Mouse (Mus musculus): ENCODE measurements around the gene Zkscan17. TPM values are rescaled to one million over a fixed set of nuclear protein-coding genes. Genes with fewer than 3 reads are reported as not detected.
A peak's percentile ranks its signal among the peaks of the same experiment; 100 is the strongest.

The Zkscan17 gene
- total RNA-seq, 2 experiments from 2014 or later, result 8.8 to 9.5 TPM

DNA sequence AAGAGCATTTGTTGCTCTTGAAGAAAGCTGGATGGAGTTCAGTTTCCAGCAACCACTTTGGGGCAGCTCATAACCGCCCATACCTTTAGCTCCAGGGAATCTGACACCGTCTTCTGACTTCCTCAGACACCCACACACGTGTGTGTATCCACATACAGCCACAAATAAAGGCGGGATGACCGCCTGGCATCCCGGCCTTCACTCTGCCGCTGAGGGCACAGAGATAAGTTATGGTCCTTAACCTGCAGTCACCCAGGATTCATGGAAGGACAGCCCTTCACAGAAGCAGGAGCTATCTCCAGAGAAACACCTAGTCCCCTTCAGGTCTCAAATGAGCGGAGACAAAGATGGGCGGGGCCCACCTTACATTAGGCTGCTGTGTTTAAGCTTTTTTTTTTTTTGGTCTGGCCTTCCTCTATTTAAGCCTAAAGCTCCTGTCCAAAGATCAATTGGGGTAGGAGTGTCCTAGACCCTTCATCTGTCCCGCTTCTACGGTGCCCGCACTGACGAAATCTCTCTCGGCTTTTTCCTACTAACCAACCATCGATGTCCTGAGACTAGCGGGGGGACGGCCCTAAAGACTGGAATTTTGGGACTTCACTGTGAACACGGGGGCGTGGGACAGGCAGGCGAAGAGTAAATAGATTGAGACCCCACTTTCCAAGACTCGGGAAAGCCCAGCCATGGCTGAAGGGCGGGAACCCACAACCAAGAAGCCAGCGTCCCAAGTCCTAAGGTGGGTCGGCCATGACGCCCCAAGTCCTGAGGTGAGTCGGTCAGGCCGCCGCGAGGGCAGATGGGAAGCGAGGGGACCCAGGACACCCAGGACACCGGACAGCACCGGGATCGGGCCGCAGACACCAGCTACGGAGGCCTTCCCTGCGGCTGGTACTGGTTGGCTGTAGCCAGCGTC, 54.9 kb downstream of the Zkscan17 start:
- intact Hi-C loops (cut with DNase I), result no loop called here

DNA sequence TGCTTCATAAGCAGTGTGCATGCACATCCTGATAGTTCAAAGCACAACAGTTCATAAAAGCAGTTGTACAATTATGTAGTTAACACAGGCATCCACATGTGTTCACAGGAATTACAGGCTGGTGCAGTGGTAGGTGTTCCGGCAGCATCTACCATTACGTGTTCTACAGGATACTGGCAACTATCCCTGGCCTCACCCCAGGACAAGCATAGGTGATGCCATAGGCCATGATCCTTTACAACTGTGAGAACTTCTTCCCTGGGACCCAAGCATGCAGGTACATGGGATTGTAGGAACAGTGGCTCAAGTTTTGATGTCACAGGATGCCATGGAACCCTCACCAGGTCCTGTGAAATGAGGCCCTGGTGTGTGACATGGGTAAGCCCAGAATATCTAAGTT, 66.1 kb downstream of the Zkscan17 start:
- DNase-seq (ENCODE audit: low spot score in 2 of 2), result no peak
- intact Hi-C loops (cut with DNase I), result no loop called here

More for the DNA sequence above, 54.9 kb downstream of the Zkscan17 start:
- DNase-seq (ENCODE audit: low spot score in 2 of 2), result no peak

DNA sequence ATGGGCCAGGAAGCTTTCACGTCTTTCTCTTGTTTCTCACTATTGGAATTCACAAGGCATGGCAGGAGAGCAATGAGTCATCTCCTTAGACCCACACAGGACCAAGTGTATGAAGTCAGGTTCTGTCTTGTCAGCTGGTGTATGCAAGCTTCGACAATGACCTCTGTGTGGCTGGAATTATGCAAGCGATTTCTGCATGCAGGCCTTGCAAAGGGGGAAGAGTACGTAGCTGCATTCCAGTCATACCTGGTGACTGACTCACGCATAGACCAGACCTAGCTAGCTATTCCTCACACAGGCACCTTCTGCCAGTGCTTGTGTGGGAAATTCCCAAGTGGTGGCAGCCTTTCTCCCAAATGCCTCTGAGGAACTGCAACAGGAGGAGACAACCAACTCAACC, 67.6 kb downstream of the Zkscan17 start:
- intact Hi-C loops (cut with DNase I), result no loop called here

DNA sequence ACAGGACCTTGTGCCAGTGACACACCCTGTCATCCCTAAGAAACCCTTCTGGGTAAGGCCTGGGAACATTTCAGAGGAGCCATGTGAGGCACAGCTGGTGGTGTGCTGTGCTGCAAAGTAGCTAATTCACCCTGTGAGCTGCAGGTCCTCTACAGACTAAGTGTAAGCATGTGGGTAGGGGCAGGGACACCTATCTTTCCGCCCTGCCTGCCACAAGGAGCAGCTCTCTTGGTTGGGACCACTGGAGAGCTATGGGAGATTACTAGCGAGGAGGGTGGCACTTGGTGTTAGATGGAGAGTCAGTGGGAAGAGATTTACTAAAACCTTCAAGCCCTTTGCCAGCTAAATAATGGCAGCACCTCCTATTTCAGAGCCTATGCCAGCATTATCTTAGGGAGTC, 69.7 kb downstream of the Zkscan17 start:
- intact Hi-C loops (cut with DNase I), result no loop called here
- DNase-seq (ENCODE audit: low spot score in 2 of 2), result no peak

More for the DNA sequence above, 67.6 kb downstream of the Zkscan17 start:
- peak in 1 of 2 experiments; percentile 47 for DNase-seq (ENCODE audit: low spot score in 2 of 2)

DNA sequence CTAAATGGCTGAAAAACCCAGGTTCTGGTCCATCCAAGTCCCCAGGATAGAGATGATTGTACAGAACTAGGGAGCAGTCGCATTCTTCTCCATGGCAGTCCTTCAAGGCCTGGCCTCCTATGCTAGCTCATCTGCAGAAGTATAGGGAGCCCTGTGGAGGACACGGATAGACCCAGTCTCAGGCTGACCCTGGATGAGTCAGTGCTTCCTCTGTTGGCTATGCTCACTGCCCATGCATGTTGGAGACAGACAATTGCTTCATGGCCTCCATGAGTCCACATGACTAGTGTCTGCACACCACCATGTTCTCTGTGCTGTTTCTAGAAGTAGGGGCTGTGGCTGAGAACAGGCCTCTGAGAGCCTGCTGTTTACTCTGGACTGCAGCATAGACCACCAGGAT, 70.2 kb downstream of the Zkscan17 start:
- intact Hi-C loops (cut with DNase I), result no loop called here
- DNase-seq (ENCODE audit: low spot score in 2 of 2), result no peak

DNA sequence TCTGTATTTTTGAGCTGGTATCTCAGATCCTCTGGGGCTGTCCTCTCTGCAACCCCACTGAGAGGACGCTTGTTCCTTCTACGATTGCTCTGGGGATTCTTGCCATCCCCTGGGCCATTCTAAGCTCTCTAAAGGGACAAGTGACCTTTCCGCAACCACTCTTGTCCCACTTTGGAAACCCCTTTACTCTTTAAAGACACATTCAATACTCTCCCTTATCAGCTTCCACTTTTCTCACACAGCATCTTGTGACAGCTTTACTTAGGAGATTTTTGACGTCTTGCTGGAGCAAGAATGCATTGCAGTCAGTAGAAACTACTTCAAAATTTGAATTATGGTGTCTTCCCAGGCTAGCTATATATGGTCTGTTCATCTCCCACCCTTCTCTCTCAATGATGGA, 75.5 kb downstream of the Zkscan17 start, which contains the start of gene Snap47:
TSS of gene Snap47 (minus strand) at position 101 of the 400 bp plus-strand sequence.
- intact Hi-C loops (cut with DNase I), result no loop called here

DNA sequence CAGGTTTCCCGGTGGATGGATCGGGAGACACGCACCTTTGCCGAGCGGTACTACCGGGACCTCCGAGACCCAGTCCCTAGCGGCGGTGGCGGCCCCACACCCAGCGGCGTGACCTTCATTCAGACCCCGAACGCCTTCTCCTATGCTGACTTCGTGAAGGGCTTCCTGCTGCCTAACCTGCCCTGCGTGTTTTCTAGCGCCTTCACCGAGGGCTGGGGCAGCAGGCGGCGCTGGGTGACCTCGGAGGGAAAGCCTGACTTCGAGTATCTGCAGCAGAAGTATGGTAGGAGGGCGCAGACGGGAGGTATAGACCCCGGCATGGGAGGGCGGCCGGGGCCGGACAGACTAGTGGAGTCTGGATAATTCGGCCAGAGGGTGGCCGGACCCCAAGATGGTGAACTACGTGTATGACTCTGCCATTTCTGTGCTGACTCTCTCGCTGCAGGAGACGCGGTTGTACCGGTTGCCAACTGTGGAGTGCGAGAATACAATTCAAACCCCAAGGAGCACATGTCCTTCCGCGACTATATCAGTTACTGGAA, 76.2 kb downstream of the Zkscan17 start:
- intact Hi-C loops (cut with DNase I), result no loop called here
- peak; percentile 19 to 36 for DNase-seq (ENCODE audit: low spot score in 2 of 2)

More for the DNA sequence above, 75.5 kb downstream of the Zkscan17 start, which contains the start of gene Snap47:
- no peak for DNase-seq (ENCODE audit: low spot score in 2 of 2)

DNA sequence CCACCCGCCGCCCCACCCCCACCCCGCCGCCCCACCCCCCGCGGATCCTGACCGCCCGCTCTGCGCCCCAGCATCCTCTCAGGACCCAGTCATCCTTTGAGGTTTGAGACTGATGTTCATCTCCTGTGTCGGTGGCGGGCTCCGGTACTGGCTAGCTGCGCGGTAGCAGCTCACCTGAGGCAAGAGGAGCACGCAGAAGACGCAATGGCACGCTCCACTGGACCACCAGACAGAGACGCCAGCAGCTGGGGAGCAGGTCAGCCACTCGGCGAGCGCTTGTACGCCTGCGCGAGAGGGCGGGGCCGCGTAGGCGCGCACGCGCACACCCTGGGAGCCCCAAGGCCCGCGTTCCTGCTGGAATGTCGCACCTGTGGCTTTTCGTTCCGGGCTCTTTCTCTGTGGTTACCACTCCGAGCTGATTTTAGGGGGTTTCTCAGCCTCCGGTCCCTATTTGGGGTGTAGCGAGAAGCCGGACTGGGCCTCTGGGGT, 76.8 kb downstream of the Zkscan17 start, which contains the start of gene Jmjd4:
TSS of gene Jmjd4 (plus strand) at position 305 of the 489 bp plus-strand sequence.
- DNase-seq (ENCODE audit: low spot score in 2 of 2), result peak; percentile 93 to 95
- intact Hi-C loops (cut with DNase I), result no loop called here

DNA sequence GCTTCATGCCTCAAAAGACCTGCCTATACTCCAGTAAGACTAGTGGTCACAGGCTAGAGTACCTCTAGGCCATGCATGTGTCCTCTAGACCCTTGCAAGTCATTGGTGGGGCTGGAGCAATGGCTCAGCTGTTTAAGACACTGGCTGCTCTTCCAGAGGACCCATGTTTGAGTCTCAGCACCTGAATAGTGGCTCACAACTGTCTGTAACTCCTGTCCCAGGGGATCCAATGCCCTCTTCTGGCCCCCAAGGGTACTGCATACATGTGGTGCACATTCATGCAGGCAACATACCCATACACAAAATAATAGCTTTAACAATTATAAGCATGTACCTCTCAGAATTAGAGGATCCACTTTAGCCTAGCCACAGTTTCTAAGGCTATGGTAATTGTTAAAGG, 83.4 kb downstream of the Zkscan17 start:
- DNase-seq (ENCODE audit: low spot score in 2 of 2), result no peak
- intact Hi-C loops (cut with DNase I), result no loop called here

DNA sequence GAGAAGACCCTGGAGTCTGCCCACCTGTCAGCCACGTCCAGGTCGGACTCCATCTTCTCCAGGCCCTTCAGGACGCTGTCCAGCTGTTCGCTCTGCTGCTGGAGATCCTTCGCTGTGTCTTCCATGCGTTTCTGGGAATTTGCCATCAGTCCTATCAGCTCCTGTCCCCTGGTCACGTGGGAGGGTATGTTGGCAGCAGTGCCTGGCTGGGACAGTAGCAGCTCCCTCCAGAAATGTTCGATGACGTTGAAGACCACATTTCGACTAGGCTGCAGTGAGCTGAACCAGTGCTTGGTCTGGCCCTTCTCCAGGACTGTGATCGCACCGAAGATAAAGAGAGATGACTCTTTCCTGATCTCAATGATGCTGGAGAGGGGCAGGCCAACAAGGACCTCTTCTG, 88.6 kb downstream of the Zkscan17 start:
- DNase-seq (ENCODE audit: low spot score in 2 of 2), result no peak
- intact Hi-C loops (cut with DNase I), result no loop called here

Other genes with a start within 250 kb of the Zkscan17 start
- not detected for gene Wnt3a, start 236.0 kb downstream of the Zkscan17 start, total RNA-seq (2021)
- gene Wnt9a, start 219.8 kb downstream of the Zkscan17 start, total RNA-seq (2021), result 10 to 100 TPM; 17.0 to 18.7 TPM
- not detected for gene Prss38, start 151.1 kb downstream of the Zkscan17 start, total RNA-seq (2021)
- gene Jmjd4, start 76.7 kb downstream of the Zkscan17 start, total RNA-seq (2021), result 10 to 100 TPM; 28.4 to 28.9 TPM
- 100 to 1,000 TPM; 384 to 420 TPM for gene Snap47, start 75.6 kb downstream of the Zkscan17 start, total RNA-seq (2021)
- 1 to 10 TPM; 3.3 to 3.7 TPM for gene Zfp867, start 54.3 kb downstream of the Zkscan17 start, total RNA-seq (2021)
- under 1 TPM; 0.85 to 0.87 TPM for gene Nlrp3, start 14.8 kb upstream of the Zkscan17 start, total RNA-seq (2021)
- gene Olfr222, start 49.5 kb upstream of the Zkscan17 start, total RNA-seq (2021), result not detected
- not detected for gene Olfr223, start 66.5 kb upstream of the Zkscan17 start, total RNA-seq (2021)
- gene Mprip, start 134.6 kb upstream of the Zkscan17 start, total RNA-seq (2021), result 100 to 1,000 TPM; 276 to 292 TPM

All from left cerebral cortex, postnatal 25 days (tissue).